Mouse (Mus musculus) mature B cell (primary cell): ENCODE data around the gene Arpc3.
"Not testable (repeated sequence)": the region's sequence is repeated elsewhere in the genome, so short reads cannot be mapped to it uniquely, and the experiment has no call there.

Experiments
- in situ Hi-C: fragments of 300-500 bp; cut with MboI; formaldehyde crosslinking; loops from 2 replicates; pipeline ENCODE4 v1.14.3; 2019

The Arpc3 gene

DNA sequence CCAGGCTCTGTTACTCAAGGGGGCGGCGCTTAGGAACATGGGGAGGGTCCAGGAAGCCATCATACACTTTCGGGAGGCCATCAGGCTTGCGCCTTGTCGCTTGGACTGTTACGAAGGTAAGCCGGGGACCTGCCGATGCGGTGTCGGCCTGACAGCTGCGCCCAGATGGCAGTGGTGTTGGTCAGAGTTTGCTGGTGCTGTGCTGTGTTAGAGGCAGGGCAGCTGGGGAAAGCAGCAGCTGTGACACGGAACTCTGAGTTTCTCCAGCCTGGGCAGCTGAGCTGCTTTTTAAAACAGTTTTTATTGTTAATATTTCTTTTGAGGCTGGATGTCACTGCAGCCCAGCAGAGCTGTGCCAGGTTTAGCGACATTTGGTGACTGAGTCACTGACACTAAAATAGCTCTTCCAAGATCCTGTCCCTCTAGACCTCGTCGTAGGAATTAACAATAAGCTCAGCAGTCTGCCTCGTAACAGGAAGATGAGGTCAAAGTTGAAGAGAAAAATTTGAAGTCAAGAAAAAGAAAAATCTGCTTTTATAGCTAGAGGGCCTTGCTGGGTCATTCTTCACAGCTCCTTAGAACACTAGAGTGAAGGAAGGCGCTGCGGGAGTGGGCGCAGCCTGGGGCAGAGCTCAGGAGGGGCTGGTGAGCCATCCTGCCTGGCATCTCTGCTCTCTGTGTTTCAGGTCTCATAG, 47.9 kb downstream of the Arpc3 start:
- in situ Hi-C loops = no loop called here

DNA sequence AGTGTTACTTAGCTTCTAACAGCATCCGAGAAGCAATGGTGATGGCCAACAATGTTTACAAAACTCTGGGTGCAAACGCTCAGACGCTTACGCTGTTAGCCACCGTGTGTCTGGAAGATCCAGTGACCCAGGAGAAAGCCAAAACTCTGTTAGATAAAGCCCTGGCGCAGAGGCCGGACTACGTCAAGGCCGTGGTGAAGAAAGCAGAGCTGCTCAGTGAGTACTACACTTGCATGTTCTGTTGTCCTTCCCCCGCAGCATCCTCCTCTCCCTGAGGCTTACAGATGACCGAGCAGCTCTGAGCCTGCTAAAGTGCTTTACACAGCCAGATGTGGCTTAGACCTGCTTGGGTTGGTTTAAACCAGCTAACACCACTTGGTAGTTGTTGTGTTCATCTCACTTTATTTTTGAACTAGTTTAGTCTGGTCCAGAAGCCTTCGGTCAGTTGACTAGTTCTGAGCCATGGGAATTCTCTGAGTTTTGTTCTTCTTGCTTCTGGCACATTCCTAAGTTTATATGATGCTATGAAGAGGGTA, 48.5 kb downstream of the Arpc3 start:
- in situ Hi-C loops = no loop called here

DNA sequence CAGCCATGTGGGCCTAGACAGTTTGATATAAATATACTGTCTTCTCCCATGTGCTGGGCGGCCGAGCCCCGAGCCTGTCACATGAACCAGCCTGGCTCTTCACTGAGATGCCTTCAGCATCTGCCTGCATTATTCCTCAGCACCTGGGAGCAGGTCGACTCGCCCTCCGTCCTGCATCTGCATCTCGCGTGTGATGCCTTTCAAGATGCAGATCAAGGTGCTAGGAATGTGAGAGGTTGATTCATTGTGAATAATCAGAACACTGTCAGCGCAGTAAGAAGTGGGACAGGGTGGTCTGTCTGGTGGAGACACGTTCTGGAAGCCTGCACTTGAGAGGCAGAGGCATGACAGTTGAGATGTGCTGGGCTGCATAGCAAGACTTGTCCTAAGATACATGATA, 52.8 kb downstream of the Arpc3 start:
- in situ Hi-C loops = no loop called here

DNA sequence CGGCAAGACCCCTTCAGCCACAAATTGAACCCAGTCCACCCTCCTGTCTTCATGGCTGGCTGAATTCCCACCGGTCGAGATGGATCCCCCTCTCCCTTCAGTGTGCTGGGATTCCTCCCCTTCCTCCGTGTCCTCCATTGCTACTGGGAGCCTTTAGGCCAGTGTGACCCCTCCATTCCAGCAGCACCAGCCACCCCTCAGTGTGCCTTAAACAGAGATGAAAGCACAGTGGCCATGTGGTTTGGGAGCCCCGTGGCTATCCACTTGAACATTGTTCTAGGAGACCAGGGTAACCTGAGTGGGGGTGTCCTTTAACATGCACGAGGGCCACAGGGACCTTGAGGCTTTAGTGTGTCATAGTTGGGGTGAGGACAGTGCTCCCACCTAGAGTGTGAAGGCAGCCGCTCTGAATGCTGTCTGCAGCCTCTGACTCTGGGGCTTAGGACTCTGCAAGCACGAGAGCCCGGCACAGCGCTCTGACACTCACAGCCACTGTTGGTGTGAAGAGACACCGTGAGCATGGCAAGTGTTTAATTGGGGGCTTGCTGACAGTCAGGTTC, 53.5 kb downstream of the Arpc3 start:
- in situ Hi-C loops = no loop called here

DNA sequence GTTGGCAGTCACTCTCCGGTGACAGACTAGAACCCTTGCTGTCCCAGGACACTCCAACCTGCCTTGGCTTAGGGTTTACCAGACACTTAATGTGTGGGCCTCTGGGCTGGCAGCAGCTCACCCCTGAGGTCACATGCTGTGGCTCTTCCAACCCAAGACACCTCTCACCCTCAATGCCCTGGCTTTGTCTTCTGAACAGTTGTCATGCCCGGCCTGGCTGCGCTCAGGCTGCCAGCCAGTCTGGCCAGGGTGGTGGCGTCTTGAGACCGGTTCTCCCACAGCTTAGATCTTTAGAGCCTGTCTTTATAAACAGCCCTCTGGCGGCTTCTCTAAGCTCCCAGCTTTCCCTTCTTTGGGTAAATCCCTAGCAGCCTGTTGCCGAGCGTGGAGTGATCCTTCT, 56.2 kb downstream of the Arpc3 start:
- in situ Hi-C loops = no loop called here

DNA sequence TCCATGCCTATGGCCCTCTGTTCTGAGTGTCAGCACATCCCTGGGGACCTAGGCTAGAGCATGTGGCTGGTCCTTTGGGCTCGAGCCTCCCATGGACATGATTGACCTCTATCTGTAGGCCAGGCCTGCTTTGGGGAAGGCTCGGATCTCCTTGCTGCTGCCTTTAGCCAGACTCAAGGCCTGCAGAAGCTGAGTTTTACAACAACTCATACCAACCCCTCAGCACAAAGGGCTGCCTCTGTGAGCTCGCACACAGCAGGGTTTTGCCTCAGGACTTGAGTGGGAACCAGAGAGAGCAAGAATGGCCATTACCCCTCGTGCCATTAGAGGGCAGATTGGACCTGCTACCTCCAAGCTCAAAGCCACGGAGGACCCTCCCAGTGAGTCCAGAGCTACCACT, 57.2 kb downstream of the Arpc3 start:
- in situ Hi-C loops = no loop called here

DNA sequence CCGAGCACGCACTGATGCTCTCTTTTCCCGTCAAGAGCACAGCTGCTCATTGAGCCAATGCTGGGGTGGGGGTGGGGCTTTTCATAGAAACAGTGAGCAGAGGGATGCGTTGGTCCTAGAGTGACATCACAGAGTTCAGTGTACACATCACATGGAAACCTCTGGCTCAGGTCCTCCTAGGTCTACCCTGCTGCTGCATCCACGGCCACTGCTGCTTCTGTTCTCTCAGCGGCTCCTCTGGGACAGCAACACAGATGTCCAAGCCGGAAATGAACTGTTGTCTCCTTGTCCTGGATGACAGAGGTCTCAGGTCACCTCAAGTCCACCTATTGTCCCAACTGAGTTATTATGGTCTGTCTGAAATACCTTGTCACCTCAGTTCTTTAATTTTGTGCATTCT, 58.3 kb downstream of the Arpc3 start:
- in situ Hi-C loops = no loop called here

DNA sequence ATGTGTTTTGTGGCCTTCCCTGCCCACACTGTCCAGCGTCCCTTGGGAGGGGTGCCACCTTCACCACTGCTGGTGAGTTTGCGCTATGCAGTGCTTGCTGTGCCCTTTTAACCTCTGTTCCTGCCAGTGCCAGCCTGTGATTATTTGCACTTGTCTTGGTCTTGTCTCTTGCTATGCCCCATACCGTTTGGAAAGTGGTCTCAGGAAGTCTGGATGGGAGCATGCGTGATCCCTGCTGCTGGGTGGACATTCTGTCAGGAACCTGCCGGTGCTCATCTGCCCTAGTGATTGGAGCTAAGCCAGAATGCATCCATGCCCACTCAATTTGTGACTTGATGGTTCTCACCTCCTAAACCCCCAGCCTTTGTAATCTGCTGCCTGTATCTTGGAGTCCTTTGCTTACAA, 59.2 kb downstream of the Arpc3 start:
- in situ Hi-C loops = no loop called here

DNA sequence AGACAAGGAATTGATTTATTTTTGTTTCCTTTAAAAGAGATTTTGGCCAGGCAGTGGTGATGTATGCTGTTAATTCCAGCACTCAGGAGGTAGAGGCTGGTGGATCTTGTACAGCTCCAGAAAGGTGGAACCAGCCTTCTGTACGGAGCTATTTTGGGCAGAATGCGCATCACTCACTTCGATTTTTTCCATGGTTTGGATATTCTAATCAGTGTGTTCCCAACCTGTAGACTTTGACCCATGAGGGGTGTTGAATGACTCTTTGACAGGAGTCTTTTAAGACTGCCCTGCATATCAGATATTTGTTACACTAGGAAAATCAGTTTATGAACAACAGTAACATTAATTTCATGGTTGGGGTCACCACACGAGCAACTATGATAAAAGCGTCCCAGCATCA, 59.6 kb downstream of the Arpc3 start:
- in situ Hi-C loops = no loop called here

DNA sequence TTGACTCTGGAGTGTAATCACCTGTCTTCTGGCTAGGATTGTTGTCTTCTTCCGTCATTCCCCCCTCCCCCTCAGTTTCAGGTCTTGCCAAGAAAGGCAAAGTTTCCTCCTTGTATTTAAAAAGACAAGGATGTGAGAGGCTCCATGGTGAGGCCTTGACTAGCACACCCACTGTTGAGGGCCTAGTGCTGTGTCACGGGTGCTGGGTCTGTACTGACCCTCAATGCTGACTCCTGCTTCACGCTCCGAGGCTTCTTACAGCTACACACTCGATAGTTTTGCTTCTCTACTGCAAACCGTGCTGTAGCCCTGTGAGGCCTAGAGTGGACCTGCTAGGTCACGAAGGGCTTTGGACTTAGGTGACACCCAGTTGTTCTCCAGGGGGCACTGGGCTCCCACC, 60.5 kb downstream of the Arpc3 start:
- in situ Hi-C loops = no loop called here

DNA sequence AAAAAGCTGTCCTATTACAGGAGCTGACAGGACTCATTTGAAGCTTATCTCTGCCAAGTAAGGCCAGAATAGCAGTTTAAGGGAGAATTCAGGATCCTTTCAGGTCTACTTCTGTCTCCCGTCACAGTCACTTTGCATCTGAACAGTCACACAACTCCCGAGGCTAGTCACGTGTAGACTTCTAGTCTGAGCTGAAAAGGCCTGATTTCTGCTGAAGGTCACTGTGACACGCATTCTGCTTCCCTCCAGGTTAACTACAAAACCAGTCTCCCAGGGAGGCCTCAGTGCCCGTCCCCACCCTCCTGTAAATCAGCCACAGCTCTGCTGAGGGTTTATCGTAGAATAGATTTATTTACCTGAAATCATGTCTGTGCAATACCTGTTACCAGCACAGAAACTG, 61.5 kb downstream of the Arpc3 start:
- in situ Hi-C loops = no loop called here

DNA sequence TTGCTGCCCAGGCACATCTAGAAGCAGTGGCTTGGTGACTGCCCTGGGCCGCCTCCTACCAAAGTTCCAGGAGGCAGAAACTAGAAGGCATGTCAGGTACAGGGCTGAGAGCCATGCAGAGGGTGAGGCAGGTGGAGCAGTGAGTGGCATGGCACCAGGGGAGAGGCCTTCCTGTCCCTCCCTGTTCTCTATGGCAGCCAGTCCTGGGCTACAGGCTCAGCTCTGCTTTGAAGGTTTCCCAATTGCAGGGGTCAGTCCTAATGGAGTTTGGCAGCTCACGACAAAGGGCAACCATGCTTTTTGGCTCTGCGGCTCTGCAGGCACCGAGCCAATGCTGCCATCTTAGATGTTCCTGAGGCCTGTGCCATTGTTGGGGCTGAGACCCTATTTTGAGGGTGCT, 62.8 kb downstream of the Arpc3 start:
- in situ Hi-C loops = no loop called here

DNA sequence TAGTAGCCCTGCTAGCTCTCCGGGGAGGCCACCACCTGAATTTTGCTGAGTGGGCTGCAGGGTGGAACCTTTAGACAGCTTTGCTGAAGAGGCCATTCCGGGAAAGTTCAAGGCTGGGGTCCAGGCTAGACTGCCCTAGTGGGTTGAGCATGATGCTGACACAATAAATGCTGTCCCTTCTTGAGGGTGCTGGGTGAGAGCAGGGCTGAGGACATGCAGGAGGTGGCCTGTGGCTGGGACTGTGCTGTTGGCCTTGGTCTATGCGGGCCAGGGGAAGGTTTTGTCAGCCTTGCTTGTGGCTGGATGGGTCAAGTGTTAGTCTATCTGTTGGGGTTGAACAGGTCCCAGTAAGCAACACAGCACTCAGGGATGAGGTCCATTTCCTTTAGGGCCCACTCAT, 63.2 kb downstream of the Arpc3 start:
- in situ Hi-C loops = no loop called here

DNA sequence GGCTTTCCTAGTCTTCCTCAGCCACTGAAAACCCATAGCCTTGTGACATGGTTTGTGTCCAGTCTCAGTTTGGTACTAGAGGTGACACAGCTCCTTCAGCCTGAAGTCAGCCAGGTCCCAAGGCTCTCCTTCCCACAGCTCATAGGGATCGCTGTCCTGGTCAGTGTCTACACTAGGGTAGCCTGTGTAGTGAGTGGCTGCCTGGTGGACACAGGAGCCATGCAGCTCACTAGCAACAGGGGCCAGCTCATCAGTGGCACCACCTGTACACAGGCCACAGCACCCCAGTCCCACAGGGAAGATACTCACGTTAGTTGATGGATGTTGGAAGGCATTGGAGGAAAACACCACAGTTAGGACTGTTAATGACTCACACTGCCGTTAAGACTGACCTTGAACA, 63.9 kb downstream of the Arpc3 start:
- in situ Hi-C loops = no loop called here

DNA sequence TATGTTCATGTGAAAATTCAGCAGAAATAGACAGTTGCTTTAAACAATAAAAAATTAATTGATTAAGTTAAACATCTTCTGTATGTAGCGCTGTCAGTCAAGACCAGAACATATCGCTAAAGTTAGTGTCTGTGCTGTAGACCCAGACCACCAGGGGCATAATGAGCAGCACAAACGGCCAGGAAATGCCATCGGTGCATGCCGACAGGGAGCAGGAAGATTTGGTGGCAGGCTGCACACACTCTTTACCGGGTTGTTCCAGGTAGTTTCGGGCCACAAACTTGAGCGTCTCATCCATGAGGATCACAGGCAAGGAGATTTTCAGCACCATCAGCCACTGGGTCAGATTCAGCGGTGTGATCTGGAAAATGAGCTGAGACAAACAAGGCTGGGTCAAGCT, 65.4 kb downstream of the Arpc3 start:
- in situ Hi-C loops = not testable (repeated sequence)

DNA sequence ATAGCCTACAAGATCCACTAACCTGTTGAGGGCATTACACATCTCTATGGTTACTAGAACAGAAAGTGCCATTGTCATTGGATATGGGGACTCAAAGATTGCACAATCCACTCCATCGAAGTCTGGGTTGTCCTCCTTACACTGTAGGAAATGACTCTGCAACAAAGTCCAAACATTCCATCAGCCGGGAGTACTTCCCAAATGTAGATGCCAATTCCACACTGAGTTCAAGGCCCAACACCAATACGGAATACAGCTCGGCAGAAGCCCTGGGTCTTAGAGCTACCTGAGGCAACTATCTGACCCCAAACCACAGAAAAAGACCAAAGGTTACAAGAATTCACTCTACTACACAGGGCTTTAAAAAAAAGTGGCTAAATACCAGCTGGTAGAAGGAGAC, 66.4 kb downstream of the Arpc3 start:
- in situ Hi-C loops = no loop called here

DNA sequence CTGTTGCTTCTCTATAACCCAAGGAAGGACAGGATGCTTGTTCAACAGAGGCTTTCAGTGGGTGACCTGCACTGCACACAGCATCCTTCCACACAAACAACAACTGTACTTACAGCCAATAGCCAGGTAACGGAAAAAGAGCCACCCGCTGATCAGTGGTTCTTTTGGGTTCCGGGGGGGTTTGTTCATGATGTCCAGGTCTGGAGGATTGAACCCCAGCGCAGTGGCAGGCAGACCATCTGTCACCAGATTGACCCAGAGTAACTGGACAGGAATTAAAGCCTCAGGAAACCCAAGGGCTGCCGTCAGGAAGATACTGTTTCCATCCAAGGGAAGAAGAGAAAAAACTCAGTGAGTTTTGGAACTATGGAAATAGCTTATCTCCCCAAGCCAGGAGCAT, 67.7 kb downstream of the Arpc3 start:
- in situ Hi-C loops = no loop called here

DNA sequence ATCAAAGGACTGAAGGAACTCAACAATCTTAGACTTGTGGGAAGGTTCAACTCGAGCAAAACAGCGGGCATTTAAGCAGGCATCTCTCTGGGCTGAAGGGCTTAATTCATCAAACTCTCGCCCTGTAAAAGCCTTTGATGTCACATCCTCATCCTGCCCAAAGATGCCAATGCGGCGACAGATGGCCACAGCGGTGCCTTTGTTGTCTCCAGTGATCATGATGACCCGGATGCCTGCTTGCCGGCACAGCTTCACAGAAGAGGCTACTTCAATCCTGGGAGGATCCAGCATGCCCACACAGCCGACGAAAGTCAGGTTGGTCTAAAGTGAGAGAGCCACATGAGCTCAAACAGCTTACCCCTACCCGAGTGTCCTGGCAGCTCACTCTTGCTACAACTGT, 69.0 kb downstream of the Arpc3 start:
- in situ Hi-C loops = no loop called here

DNA sequence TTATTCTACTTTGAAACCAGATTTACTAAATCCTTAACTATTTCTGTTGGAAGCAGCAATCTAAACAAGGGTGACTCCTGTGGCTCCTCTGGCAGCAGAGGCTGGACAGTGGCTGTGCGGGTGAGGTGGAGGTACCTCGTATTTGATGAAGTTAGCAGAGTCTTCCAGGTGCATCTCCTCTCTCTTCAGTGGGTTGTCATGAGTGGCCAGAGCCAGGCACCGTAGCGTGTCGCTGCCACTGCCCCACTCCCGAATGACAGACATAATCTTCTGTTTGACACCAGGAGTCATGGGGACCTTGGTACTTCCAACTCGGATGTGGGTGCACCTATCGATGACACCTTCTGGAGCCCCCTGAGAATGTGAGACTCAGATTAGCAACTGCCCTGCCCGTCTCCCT, 69.8 kb downstream of the Arpc3 start:
- in situ Hi-C loops = no loop called here
